Mouse (Mus musculus) small intestine, adult 2 months (tissue): ENCODE results near the gene Olfr1454. TPM values are rescaled to one million over a fixed set of nuclear protein-coding genes. Genes with fewer than 3 reads are reported as not detected.

ENCODE experiments used
- H3K27ac ChIP-seq: fragments of 200-500 bp; 2 replicates; pipeline ENCODE4 v1.5.1; 2012; ENCODE audit warnings: low read depth, low read length, control low read depth, inconsistent platforms; ENCODE audit not compliant: insufficient read depth
- H3K27me3 ChIP-seq: fragments of 200-500 bp; 2 replicates; pipeline ENCODE4 v1.6.1; 2012; ENCODE audit warnings: mild to moderate bottlenecking, moderate library complexity, low read length, inconsistent platforms; ENCODE audit not compliant: control insufficient read depth, insufficient read depth
- H3K36me3 ChIP-seq: fragments of 200-500 bp; 2 replicates; pipeline ENCODE4 v1.6.1; 2012; ENCODE audit warnings: mild to moderate bottlenecking, low read length, control low read depth, inconsistent platforms; ENCODE audit not compliant: control insufficient read depth, insufficient read depth
- H3K4me1 ChIP-seq: fragments of 200-500 bp; 2 replicates; pipeline ENCODE4 v1.6.1; 2012; ENCODE audit warnings: low read length, inconsistent platforms, mixed read lengths; ENCODE audit not compliant: control insufficient read depth, insufficient read depth, insufficient read length
- H3K4me3 ChIP-seq: fragments of 200-500 bp; 2 replicates; pipeline ENCODE4 v1.5.1; 2012; ENCODE audit warnings: low read depth, mild to moderate bottlenecking, control low read depth, inconsistent platforms, low read length, moderate library complexity
- CTCF ChIP-seq: fragments of 200-500 bp; IDR thresholded peaks from 2 replicates; pipeline ENCODE4 v1.5.1; 2012; ENCODE audit warnings: low read depth, mild to moderate bottlenecking, control low read depth, inconsistent platforms, low read length, moderate library complexity, mixed read lengths; ENCODE audit not compliant: insufficient replicate concordance, insufficient read length; ENCODE audit errors: extremely low read depth
- POLR2A ChIP-seq: fragments of 200-500 bp; IDR thresholded peaks from 2 replicates; pipeline ENCODE4 v1.6.1; 2012; ENCODE audit warnings: low read depth, mild to moderate bottlenecking, control low read depth, inconsistent platforms, low read length, moderate library complexity
- WGBS: fragments of 180-500 bp; shearing (Covaris S2); methylation state at CpG from one replicate; pipeline ENCODE4 v1.1.7; 2018; 5-methylcytosine and 5-hydroxymethylcytosine counted together
- polyA plus RNA-seq: library from polyadenylated mRNA; depleted of rRNA; stranded (reverse); fragments of >200 nt; gene quantifications from 2 replicates; pipeline ENCODE4 v1.2.3, GENCODE M21; 2012; rRNA removed

The Olfr1454 gene
- not detected in 2 replicates for polyA plus RNA-seq

GRCm38 (mm10) chr19:13060310-13060709 lies at the start of gene Olfr1454:
TSS of gene Olfr1454 (plus strand) at chr19:13060610.
- TF ChIP-seq CTCF = no peak
- TF ChIP-seq POLR2A = no peak
- Histone ChIP-seq H3K27ac (no peak within 1 kb of the TSS), H3K4me1 (no peaks in the 10 kb centered on the region), H3K27me3 (no peaks in the 10 kb centered on the region), H3K36me3 (no peaks in the 10 kb centered on the region), H3K4me3 (no peak within 1 kb of the TSS)
- 64% methylated on average over 2 of the region's 2 CpGs for WGBS

GRCm38 (mm10) chr19:13028227-13028626 lies 32.2 kb upstream of the Olfr1454 start, which contains the start of gene Olfr1453:
TSS of gene Olfr1453 (minus strand) at chr19:13028327.
- 23% methylated on average over 1 of the region's 1 CpGs for WGBS

GRCm38 (mm10) chr19:13093908-13094307 lies 33.5 kb downstream of the Olfr1454 start:
- TF ChIP-seq POLR2A (no peak), CTCF (no peak)
- no peaks in the 10 kb centered on the region for H3K4me1 ChIP-seq
- H3K27me3 ChIP-seq = no peaks in the 10 kb centered on the region
- WGBS = 82% methylated on average over 1 of the region's 1 CpGs
- no peak overlapping the region for H3K27ac ChIP-seq
- H3K36me3 ChIP-seq = no peaks in the 10 kb centered on the region
- H3K4me3 ChIP-seq = no peak overlapping the region

More at GRCm38 (mm10) chr19:13028227-13028626, 32.2 kb upstream of the Olfr1454 start, which contains the start of gene Olfr1453:
- H3K36me3 ChIP-seq = no peaks in the 10 kb centered on the region
- no peak for TF ChIP-seq POLR2A
- no peak for TF ChIP-seq CTCF
- H3K27ac ChIP-seq = no peak within 1 kb of the TSS
- H3K4me3 ChIP-seq = no peak within 1 kb of the TSS
- no peaks in the 10 kb centered on the region for H3K4me1 ChIP-seq
- H3K27me3 ChIP-seq = no peaks in the 10 kb centered on the region

- WGBS = 67% methylated on average over 2 of the region's 2 CpGs
- H3K27me3 ChIP-seq = no peaks in the 10 kb centered on the region
- H3K36me3 ChIP-seq = no peaks in the 10 kb centered on the region
- H3K4me3 ChIP-seq = no peak within 1 kb of the TSS
- no peak within 1 kb of the TSS for H3K27ac ChIP-seq
- H3K4me1 ChIP-seq = no peaks in the 10 kb centered on the region
- no peak for TF ChIP-seq POLR2A
- no peak for TF ChIP-seq CTCF
Measured at GRCm38 (mm10) chr19:13097791-13098190, 37.4 kb downstream of the Olfr1454 start, which contains the start of gene Olfr1457. TSS of gene Olfr1457 (minus strand) at chr19:13097891.

GRCm38 (mm10) chr19:13106675-13107074 lies 46.3 kb downstream of the Olfr1454 start, which contains the start of gene Olfr1458:
TSS of gene Olfr1458 (minus strand) at chr19:13106775.
- Histone ChIP-seq H3K4me3 (no peak within 1 kb of the TSS), H3K4me1 (no peaks in the 10 kb centered on the region), H3K27me3 (no peaks in the 10 kb centered on the region), H3K36me3 (no peaks in the 10 kb centered on the region), H3K27ac (no peak within 1 kb of the TSS)
- TF ChIP-seq CTCF (no peak), POLR2A (no peak)
- 75% methylated on average over 3 of the region's 3 CpGs for WGBS

Other genes starting within 250 kb of the Olfr1454 start
- not detected in 2 replicates for gene Gm5244, start 213.9 kb upstream of the Olfr1454 start, polyA plus RNA-seq
- gene Olfr1444, start 203.3 kb upstream of the Olfr1454 start, polyA plus RNA-seq = not detected in 2 replicates
- not detected in 2 replicates for gene Olfr1445, start 176.8 kb upstream of the Olfr1454 start, polyA plus RNA-seq
- gene Olfr1446, start 167.1 kb upstream of the Olfr1454 start, polyA plus RNA-seq = not detected in 2 replicates
- not detected in 2 replicates for gene Olfr1447, start 156.9 kb upstream of the Olfr1454 start, polyA plus RNA-seq
- not detected in 2 replicates for gene Olfr1448, start 136.2 kb upstream of the Olfr1454 start, polyA plus RNA-seq
- gene Olfr1449, start 129.8 kb upstream of the Olfr1454 start, polyA plus RNA-seq = not detected in 2 replicates
- gene Olfr1450, start 110.4 kb upstream of the Olfr1454 start, polyA plus RNA-seq = not detected in 2 replicates
- gene Olfr1451, start 65.6 kb upstream of the Olfr1454 start, polyA plus RNA-seq = not detected in 2 replicates
- not detected in 2 replicates for gene Olfr1453, start 32.3 kb upstream of the Olfr1454 start, polyA plus RNA-seq
- not detected in 2 replicates for gene Olfr1457, start 37.3 kb downstream of the Olfr1454 start, polyA plus RNA-seq
- gene Olfr1458, start 46.2 kb downstream of the Olfr1454 start, polyA plus RNA-seq = not detected in 2 replicates
- gene Olfr1459, start 88.9 kb downstream of the Olfr1454 start, polyA plus RNA-seq = not detected in 2 replicates
- gene Olfr1461, start 102.4 kb downstream of the Olfr1454 start, polyA plus RNA-seq = not detected in 2 replicates
- gene Olfr1462, start 125.1 kb downstream of the Olfr1454 start, polyA plus RNA-seq = not detected in 2 replicates
- gene Olfr1463, start 170.7 kb downstream of the Olfr1454 start, polyA plus RNA-seq = not detected in 2 replicates